In genomic region chr9:49087317-49087716, GRCm38 (mm10) we compare ENCODE assay signal across 22 mouse cellular contexts. TPM values are rescaled to one million over a fixed set of nuclear protein-coding genes. Genes with fewer than 3 reads are reported as not detected.
DNase-seq lines count a peak whose midpoint lies in the region; ATAC-seq lines count a peak whose summit lies in the region.
"Had no signal": no experiment of that assay in that cellular context is flagged by ENCODE, and none has a peak within 500 bp of the region (broad histone marks: within the 10 kb centered on the region; RNA-seq: fewer than 3 reads in every experiment).

No protein-coding gene starts in this region.

- H3K27me3 ChIP-seq in midbrain, embryonic 10.5 days (ENCODE audit: low read depth, poor library complexity, severe bottlenecking): no peaks in the 10 kb centered on the region; the same call in 1 of the 2 replicates
- H3K27me3 ChIP-seq in midbrain, embryonic 15.5 days (replicated peaks): no peaks in the 10 kb centered on the region
- no peaks in the 10 kb centered on the region for H3K27me3 ChIP-seq in embryonic facial prominence, embryonic 10.5 days (replicated peaks; ENCODE audit: low read depth, poor library complexity, severe bottlenecking)
- H3K27me3 ChIP-seq: heart, embryonic 13.5 days had no signal

- no peak overlapping the region for H3K4me2 ChIP-seq in midbrain, embryonic 15.5 days
- H3K4me2 ChIP-seq: heart, embryonic 13.5 days had no signal

- H3K4me3 ChIP-seq in midbrain, embryonic 10.5 days: no peak overlapping the region
- H3K4me3 ChIP-seq in midbrain, embryonic 15.5 days: no peak overlapping the region
- no peak overlapping the region for H3K4me3 ChIP-seq in embryonic facial prominence, embryonic 10.5 days
- H3K4me3 ChIP-seq: erythroblast, embryonic 14.5 days; heart, embryonic 13.5 days; layer of hippocampus, adult 2 months; left cerebral cortex, adult 2 months had no signal

- H3K27ac ChIP-seq in midbrain, embryonic 10.5 days (replicated peaks): peak overlapping the region; percentile 55; the same call in 1 of the 2 replicates
- no peak overlapping the region for H3K27ac ChIP-seq in midbrain, embryonic 15.5 days
- no peak overlapping the region for H3K27ac ChIP-seq in embryonic facial prominence, embryonic 10.5 days (replicated peaks)
- H3K27ac ChIP-seq: heart, embryonic 13.5 days; layer of hippocampus, adult 2 months; left cerebral cortex, adult 2 months had no signal

- no peak overlapping the region for H3K9ac ChIP-seq in midbrain, embryonic 15.5 days
- H3K9ac ChIP-seq: heart, embryonic 13.5 days had no signal

- H3K9me3 ChIP-seq in midbrain, embryonic 10.5 days (replicated peaks): no peaks in the 10 kb centered on the region
- no peaks in the 10 kb centered on the region for H3K9me3 ChIP-seq in midbrain, embryonic 15.5 days
- H3K9me3 ChIP-seq in embryonic facial prominence, embryonic 10.5 days: no peaks in the 10 kb centered on the region
- H3K9me3 ChIP-seq: heart, embryonic 13.5 days had no signal

- no peak for ATAC-seq in midbrain, embryonic 15.5 days (replicated peaks)

- whole genome bisulfite sequencing in midbrain, embryonic 10.5 days: 30% methylated on average over 11 of the region's 11 CpGs
- 10% methylated on average over 11 of the region's 11 CpGs for WGBS in midbrain, embryonic 15.5 days
- 29% methylated on average over 11 of the region's 11 CpGs for WGBS in embryonic facial prominence, embryonic 10.5 days

- peaks cover 8% of the 10 kb centered on the region; the same call in 1 of the 2 replicates for H3K36me3 ChIP-seq in midbrain, embryonic 10.5 days
- no peaks in the 10 kb centered on the region for H3K36me3 ChIP-seq in midbrain, embryonic 15.5 days (replicated peaks)
- peaks cover 8% of the 10 kb centered on the region; the same call in 1 of the 2 replicates for H3K36me3 ChIP-seq in embryonic facial prominence, embryonic 10.5 days (replicated peaks)

- intact Hi-C loops in heart, postnatal 14 days (cut with DNase I): no loop called here

- DNase-seq in heart, adult 11 months: peak; percentile 68
- no peak for DNase-seq in heart, postnatal 14 days
- DNase-seq in midbrain, embryonic 10.5 days (ENCODE audit: low spot score): peak; percentile 26
- DNase-seq in embryonic facial prominence, embryonic 10.5 days (ENCODE audit: low spot score): peak; percentile 39
- DNase-seq in retina, embryonic 14.5 days (ENCODE audit: low spot score): peak; percentile 81
- DNase-seq in T-cell, adult 2 months (ENCODE audit: low spot score): no peak
- no peak for DNase-seq in testis, postnatal 14 days (ENCODE audit: low spot score)
- DNase-seq: adrenal gland, adult 2 months; cerebellum, adult 18-20 months; kidney, adult 8-10 months; lung, postnatal 14 days; right cerebral cortex, adult 18-20 months had no signal

- peaks cover 11% of the 10 kb centered on the region for H3K4me1 ChIP-seq in midbrain, embryonic 10.5 days
- H3K4me1 ChIP-seq in midbrain, embryonic 15.5 days: 0 out of 2 replicates have a peak, but pooled peaks cover 4% of the 10 kb centered on the region
- H3K4me1 ChIP-seq in embryonic facial prominence, embryonic 10.5 days: peaks cover 10% of the 10 kb centered on the region
- H3K4me1 ChIP-seq: heart, embryonic 13.5 days had no signal

RNA-seq across cellular contexts. Expression of gene Tmprss5, which starts 6.3 kb away (rescaled TPM):
- under 1 TPM in 1 of 2 experiments, not detected in 1; 0.63 TPM for total RNA-seq in heart, postnatal 14 days (2021)
- 0.41 and 1.2 TPM in 2 replicates for polyA plus RNA-seq in midbrain, embryonic 10.5 days (2016; fragmentation: Nextera tagmentation; extraction: Ambion mirVana)
- 1.4 TPM in 2 replicates for polyA plus RNA-seq in midbrain, embryonic 15.5 days (2015; fragmentation: Nextera tagmentation; extraction: Ambion mirVana)
- polyA plus RNA-seq in embryonic facial prominence, embryonic 10.5 days (2016; fragmentation: Nextera tagmentation; extraction: Ambion mirVana): 0.50 and 0.92 TPM in 2 replicates
- total RNA-seq: common myeloid progenitor, adult 5-6 weeks; hematopoietic stem cell, adult 5-6 weeks; megakaryocyte-erythroid progenitor cell, adult 5-6 weeks; neutrophil, adult 5-6 weeks had no signal
- polyA plus RNA-seq: erythroblast, embryonic 14.5 days; heart, embryonic 13.5 days; liver, embryonic 16.5 days had no signal

RNA-seq across cellular contexts. Expression of gene Zw10, which starts 31.9 kb away (rescaled TPM):
- 10 to 100 TPM; 11.9 to 13.1 TPM for total RNA-seq in heart, postnatal 14 days (2021)
- polyA plus RNA-seq in midbrain, embryonic 10.5 days (2016; fragmentation: Nextera tagmentation; extraction: Ambion mirVana): 57.3 and 60.1 TPM in 2 replicates
- polyA plus RNA-seq in midbrain, embryonic 15.5 days (2015; fragmentation: Nextera tagmentation; extraction: Ambion mirVana): 25.7 and 26.7 TPM in 2 replicates
- polyA plus RNA-seq in embryonic facial prominence, embryonic 10.5 days (2016; fragmentation: Nextera tagmentation; extraction: Ambion mirVana): 55.6 and 59.1 TPM in 2 replicates

Comparison
In these comparisons a context has a peak if more than half of its experiments do, and no peak if none do; other contexts are left out.
1. DNase-seq: peak in heart, adult 11 months (single experiment), midbrain, embryonic 10.5 days (single experiment), embryonic facial prominence, embryonic 10.5 days (single experiment) and retina, embryonic 14.5 days (single experiment); none in heart, postnatal 14 days (0 of 2), T-cell, adult 2 months (single experiment) and testis, postnatal 14 days (single experiment).